Mouse (Mus musculus) forebrain, embryonic 11.5 days (tissue): ENCODE measurements around the gene Edrf1. TPM values are rescaled to one million over a fixed set of nuclear protein-coding genes. Genes with fewer than 3 reads are reported as not detected.

ENCODE experiments used
- ATAC-seq: fragments of 200-750 bp; cut with Nextera tagmentation; replicated peaks from 2 replicates; pipeline ENCODE4 v1.8.0; 2017; ENCODE audit warnings: moderate TSS enrichment; ENCODE audit not compliant: low FRiP score
- DNase-seq: peaks from one replicate; pipeline ENCODE4 v3.0.0-alpha.2; 2017; ENCODE audit warnings: low spot score
- H3K27ac ChIP-seq: fragments of 300-500 bp; sonication (generic); 2 replicates; pipeline ENCODE4 v1.5.1; 2014; ENCODE audit warnings: low read depth, low read length
- H3K27me3 ChIP-seq: fragments of 300-500 bp; sonication (generic); 2 replicates; pipeline ENCODE4 v1.6.1; 2014; ENCODE audit warnings: mild to moderate bottlenecking, low read length, mixed read lengths; ENCODE audit not compliant: control insufficient read depth, insufficient read depth
- H3K36me3 ChIP-seq: fragments of 300-500 bp; sonication (generic); 2 replicates; pipeline ENCODE4 v1.6.1; 2014; ENCODE audit warnings: mild to moderate bottlenecking, low read length, moderate library complexity, mixed read lengths; ENCODE audit not compliant: control insufficient read depth, insufficient read depth
- H3K4me1 ChIP-seq: fragments of 300-500 bp; sonication (generic); replicated peaks from 2 replicates; pipeline ENCODE4 v1.6.1; 2014; ENCODE audit warnings: low read length, mixed read lengths; ENCODE audit not compliant: control insufficient read depth, insufficient read depth
- H3K4me2 ChIP-seq: fragments of 300-500 bp; sonication (generic); 2 replicates; pipeline ENCODE4 v1.6.1; 2014; ENCODE audit warnings: low read depth, mild to moderate bottlenecking, low read length, moderate library complexity, mixed read lengths; ENCODE audit not compliant: severe bottlenecking
- H3K4me3 ChIP-seq: fragments of 300-500 bp; sonication (generic); 2 replicates; pipeline ENCODE4 v1.5.1; 2014; ENCODE audit warnings: low read depth, low read length
- H3K9ac ChIP-seq: fragments of 300-500 bp; sonication (generic); 2 replicates; pipeline ENCODE4 v1.6.1; 2014; ENCODE audit warnings: low read length
- H3K9me3 ChIP-seq: fragments of 300-500 bp; sonication (generic); 2 replicates; pipeline ENCODE4 v1.6.1; 2016; ENCODE audit warnings: low read length, mixed read lengths; ENCODE audit not compliant: control insufficient read depth
- WGBS: fragments of 180-500 bp; shearing (Covaris S2); extraction: QIAGEN DNeasy Blood & Tissue Kit; methylation state at CpG from one replicate; pipeline ENCODE4 v1.1.7; 2014; 5-methylcytosine and 5-hydroxymethylcytosine counted together
- polyA plus RNA-seq: library from polyadenylated mRNA; unstranded; fragments of >200 nt; fragmentation: Nextera tagmentation; extraction: Ambion mirVana; gene quantifications from 2 replicates; pipeline ENCODE4 v1.2.1, GENCODE M21; 2014

The Edrf1 gene
- polyA plus RNA-seq, 1 experiment from 2014 or later: 32.2 TPM

- WGBS: 66% methylated on average over 13 of the region's 13 CpGs
- ATAC-seq (no peak), DNase-seq (no peak)
- Histone ChIP-seq H3K9ac (no peak overlapping the region), H3K4me3 (no peak overlapping the region), H3K36me3 (no peaks in the 10 kb centered on the region), H3K4me2 (no peak overlapping the region), H3K27me3 (no peaks in the 10 kb centered on the region), H3K4me1 (no peaks in the 10 kb centered on the region), H3K9me3 (no peaks in the 10 kb centered on the region), H3K27ac (no peak overlapping the region)
Measured at GRCm38 (mm10) chr7:133608631-133609340, 28.6 kb upstream of the Edrf1 start.

GRCm38 (mm10) chr7:133609585-133609984 is 27.8 kb upstream of the Edrf1 start:
- Histone ChIP-seq H3K9ac (no peak overlapping the region), H3K4me3 (no peak overlapping the region), H3K4me1 (no peaks in the 10 kb centered on the region), H3K36me3 (no peaks in the 10 kb centered on the region), H3K27me3 (no peaks in the 10 kb centered on the region), H3K27ac (no peak overlapping the region), H3K4me2 (no peak overlapping the region), H3K9me3 (no peaks in the 10 kb centered on the region)
- no peak for ATAC-seq
- 76% methylated on average over 8 of the region's 8 CpGs for WGBS
- DNase-seq: no peak

DNA sequence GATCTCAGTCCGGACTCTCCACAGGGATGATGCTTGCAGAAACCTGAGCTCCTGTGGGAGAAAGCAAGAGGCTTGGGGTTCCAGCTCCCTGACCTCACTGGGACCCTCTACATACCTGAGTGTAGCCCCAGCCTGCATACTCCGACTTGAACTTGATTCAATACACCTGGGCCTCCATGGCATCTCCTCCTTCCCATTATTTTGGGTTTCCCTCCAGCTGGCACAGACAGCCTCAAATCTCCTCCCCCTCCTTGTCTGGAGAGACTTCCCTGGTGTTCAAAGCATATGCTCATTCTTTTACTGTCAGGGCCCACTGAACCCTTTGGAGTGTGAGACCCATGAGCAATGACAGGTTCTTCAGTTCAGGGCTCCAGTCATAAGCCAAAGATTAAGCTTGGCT is 24.4 kb upstream of the Edrf1 start:
- no peak overlapping the region for H3K9ac ChIP-seq
- no peaks in the 10 kb centered on the region for H3K9me3 ChIP-seq
- H3K27me3 ChIP-seq: no peaks in the 10 kb centered on the region
- no peak overlapping the region for H3K4me2 ChIP-seq
- WGBS: 70% methylated on average over 2 of the region's 2 CpGs
- H3K4me3 ChIP-seq: no peak overlapping the region
- ATAC-seq: no peak
- H3K27ac ChIP-seq: no peak overlapping the region
- H3K36me3 ChIP-seq: no peaks in the 10 kb centered on the region
- H3K4me1 ChIP-seq: no peaks in the 10 kb centered on the region
- DNase-seq: no peak

GRCm38 (mm10) chr7:133620721-133621120 is 16.6 kb upstream of the Edrf1 start:
- Histone ChIP-seq H3K27me3 (no peaks in the 10 kb centered on the region), H3K36me3 (no peaks in the 10 kb centered on the region), H3K4me1 (no peaks in the 10 kb centered on the region), H3K27ac (no peak overlapping the region), H3K4me2 (no peak overlapping the region), H3K9me3 (no peaks in the 10 kb centered on the region), H3K9ac (no peak overlapping the region), H3K4me3 (no peak overlapping the region)
- WGBS: 60% methylated on average over 11 of the region's 11 CpGs
- ATAC-seq (no peak), DNase-seq (no peak)

DNA sequence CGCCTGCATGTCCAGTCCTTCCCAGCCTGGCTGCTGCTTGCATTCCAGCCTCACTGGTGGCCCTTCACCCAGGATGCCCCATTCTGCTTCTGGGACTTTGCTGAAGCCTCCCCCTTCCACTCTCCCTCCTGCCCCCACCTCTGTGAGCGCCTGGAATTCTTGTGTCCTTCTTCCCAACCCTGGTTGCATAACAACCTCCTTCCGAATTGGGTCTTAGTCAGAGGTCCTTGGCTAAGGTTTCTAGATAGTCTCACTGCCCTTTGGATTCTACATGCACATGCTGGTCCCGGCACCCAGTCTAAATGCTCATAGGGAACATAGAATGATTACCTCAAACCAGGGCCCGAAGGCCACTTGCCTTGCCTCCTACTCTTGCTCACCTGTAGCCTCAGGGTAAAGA is 14.1 kb upstream of the Edrf1 start:
- no peaks in the 10 kb centered on the region for H3K9me3 ChIP-seq
- H3K27ac ChIP-seq: no peak overlapping the region
- no peaks in the 10 kb centered on the region for H3K4me1 ChIP-seq
- ATAC-seq: no peak
- H3K4me3 ChIP-seq: no peak overlapping the region
- no peak for DNase-seq
- no peaks in the 10 kb centered on the region for H3K36me3 ChIP-seq
- H3K4me2 ChIP-seq: no peak overlapping the region
- H3K9ac ChIP-seq: no peak overlapping the region
- no peaks in the 10 kb centered on the region for H3K27me3 ChIP-seq
- 86% methylated on average over 5 of the region's 5 CpGs for WGBS

DNA sequence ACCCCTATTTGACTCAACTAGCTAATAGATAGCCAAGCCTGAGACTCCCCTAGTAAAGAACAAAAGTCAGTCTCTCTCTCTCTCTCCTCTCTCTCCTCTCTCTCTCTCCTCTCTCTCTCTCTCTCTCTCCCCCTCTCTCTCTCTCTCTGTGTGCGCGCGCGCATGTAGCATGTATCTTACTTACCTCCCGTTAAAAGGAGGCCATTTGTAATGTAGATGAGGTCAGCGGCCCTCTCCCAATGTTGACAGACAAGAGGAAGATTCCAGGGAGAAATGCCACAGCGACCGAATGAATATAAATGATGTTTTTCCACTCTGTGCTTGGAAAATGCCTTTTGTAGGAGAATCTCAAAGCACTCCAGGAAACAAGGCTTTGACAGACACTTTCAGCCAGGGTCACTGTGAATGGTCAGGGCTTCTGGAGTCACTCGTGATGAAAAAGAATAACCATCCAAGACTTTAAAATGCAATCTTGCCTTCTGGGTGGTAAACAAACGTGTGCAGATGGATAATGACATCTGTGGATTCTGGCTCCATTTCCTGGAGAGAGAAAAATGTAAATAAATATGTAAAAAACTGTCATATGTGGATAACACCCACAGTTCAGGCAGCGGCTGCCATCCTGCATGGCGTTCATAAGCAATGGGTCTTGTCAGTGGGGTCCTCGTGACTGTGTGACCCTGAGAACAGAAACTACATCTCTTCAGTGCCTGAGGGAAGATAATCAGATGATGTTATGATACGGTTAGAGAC is 10.0 kb upstream of the Edrf1 start:
- no peak overlapping the region for H3K27ac ChIP-seq
- H3K4me3 ChIP-seq: no peak overlapping the region
- no peak for ATAC-seq
- DNase-seq: no peak
- no peaks in the 10 kb centered on the region for H3K27me3 ChIP-seq
- WGBS: 60% methylated on average over 14 of the region's 14 CpGs
- H3K9me3 ChIP-seq: no peaks in the 10 kb centered on the region
- H3K9ac ChIP-seq: no peak overlapping the region
- H3K4me1 ChIP-seq: no peaks in the 10 kb centered on the region
- no peak overlapping the region for H3K4me2 ChIP-seq
- H3K36me3 ChIP-seq: no peaks in the 10 kb centered on the region

GRCm38 (mm10) chr7:133630821-133631220 is 6.5 kb upstream of the Edrf1 start:
- ATAC-seq: no peak

GRCm38 (mm10) chr7:133632476-133632875 is 4.9 kb upstream of the Edrf1 start:
- Histone ChIP-seq H3K27ac (no peak overlapping the region), H3K9me3 (no peaks in the 10 kb centered on the region), H3K9ac (no peak overlapping the region), H3K4me1 (no peaks in the 10 kb centered on the region), H3K4me3 (no peak overlapping the region), H3K4me2 (no peak overlapping the region), H3K27me3 (no peaks in the 10 kb centered on the region), H3K36me3 (no peaks in the 10 kb centered on the region)
- DNase-seq (peak; percentile 81), ATAC-seq (no peak)
- 29% methylated on average over 2 of the region's 2 CpGs for WGBS

More at GRCm38 (mm10) chr7:133630821-133631220, 6.5 kb upstream of the Edrf1 start:
- Histone ChIP-seq H3K27me3 (no peaks in the 10 kb centered on the region), H3K9me3 (no peaks in the 10 kb centered on the region), H3K27ac (no peak overlapping the region), H3K4me1 (no peaks in the 10 kb centered on the region), H3K36me3 (no peaks in the 10 kb centered on the region), H3K4me2 (no peak overlapping the region), H3K9ac (no peak overlapping the region), H3K4me3 (no peak overlapping the region)
- 92% methylated on average over 5 of the region's 5 CpGs for WGBS
- no peak for DNase-seq
